Mouse (Mus musculus): Measurements from ENCODE around the gene Laptm4a.

The Laptm4a gene

GRCm38 (mm10) chr12:8921394-8922368 lies at the start of gene Laptm4a:
TSS of gene Laptm4a (plus strand) at chr12:8921664.
- DNase-seq (ENCODE audit: low spot score in 2 of 2): peak; percentile 97

DNA sequence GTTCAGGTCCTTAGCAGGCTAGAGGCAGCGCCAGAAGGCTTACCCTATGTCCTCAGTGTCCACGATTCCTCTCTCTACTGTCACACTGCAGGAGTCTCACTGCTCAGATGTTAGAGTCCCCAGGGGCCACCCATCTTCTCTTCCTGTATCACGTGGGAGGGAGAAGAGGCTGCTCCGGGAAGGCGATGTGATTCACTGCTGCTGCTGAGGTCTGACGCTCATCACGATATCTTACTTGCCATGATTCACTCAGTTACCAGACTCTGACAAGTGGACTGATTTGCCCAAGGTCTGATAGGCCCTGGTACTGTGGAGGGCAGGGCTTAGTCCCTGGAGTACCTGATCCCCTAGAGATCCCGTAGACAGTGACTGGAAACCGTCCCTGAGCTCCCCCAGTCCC lies 45.9 kb upstream of the Laptm4a start:
- no peak for DNase-seq (ENCODE audit: low spot score in 2 of 2)

GRCm38 (mm10) chr12:8876865-8877264 lies 44.6 kb upstream of the Laptm4a start:
- no peak for DNase-seq (ENCODE audit: low spot score in 2 of 2)

DNA sequence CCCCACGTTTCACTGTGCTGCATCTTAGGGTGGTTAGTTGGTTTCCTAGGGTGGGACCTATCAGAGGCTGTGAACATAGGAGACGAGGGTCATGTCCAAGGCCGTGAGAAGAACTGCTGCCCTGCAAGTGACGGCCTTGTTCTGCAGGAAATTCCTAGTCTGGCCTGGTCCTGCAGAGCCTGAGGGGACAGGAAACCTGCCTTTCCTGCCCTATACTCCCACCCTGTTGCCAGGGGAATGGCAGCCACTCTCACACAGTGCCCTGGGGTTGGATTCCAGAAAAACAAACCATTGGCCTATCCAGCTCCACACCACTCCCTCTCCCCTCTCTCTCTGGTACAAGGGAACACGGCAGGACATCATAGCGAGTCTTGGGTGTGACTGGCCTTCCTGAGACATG lies 44.1 kb upstream of the Laptm4a start:
- DNase-seq (ENCODE audit: low spot score in 2 of 2): no peak

GRCm38 (mm10) chr12:8878752-8879151 lies 42.7 kb upstream of the Laptm4a start:
- DNase-seq (ENCODE audit: low spot score in 2 of 2): no peak

DNA sequence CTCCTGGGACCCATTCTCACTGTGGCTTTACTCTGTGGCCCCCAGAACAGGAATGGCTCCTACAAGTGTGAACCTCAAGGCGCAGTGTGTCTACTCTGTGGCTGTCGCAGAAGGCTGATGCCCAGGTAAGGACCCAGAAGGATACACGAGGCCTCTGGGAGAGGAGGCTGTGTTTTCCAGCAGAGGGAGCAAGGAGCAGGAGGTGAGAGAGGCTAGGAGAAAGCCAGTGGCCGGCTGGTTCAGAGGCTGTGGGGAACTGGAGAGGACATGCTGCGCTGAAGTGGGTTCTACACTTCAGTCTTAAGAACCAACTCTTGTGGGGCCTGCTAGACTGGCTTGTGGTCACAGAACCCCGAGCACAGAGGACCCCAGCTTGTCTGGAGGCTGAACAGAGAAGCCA lies 42.1 kb upstream of the Laptm4a start:
- no peak for DNase-seq (ENCODE audit: low spot score in 2 of 2)

DNA sequence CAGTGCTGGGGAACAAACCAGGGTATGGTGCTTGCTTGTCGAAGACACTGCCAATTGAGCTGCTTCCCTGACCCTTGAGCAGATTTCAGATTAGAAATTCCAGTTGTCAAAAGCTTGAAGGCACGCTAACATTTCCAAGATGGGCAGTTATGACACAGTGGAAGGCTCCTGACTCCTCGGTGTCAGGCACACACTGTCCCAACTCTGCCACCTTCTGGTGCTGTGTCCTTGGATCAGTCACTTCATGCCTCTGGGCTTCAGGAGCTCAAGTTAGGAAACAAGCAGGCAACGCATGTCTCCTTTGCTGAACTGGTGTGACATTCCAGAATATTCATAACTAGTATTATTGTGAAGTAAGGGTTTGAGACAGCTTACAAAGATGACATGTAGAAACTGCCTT lies 39.7 kb upstream of the Laptm4a start:
- DNase-seq (ENCODE audit: low spot score in 2 of 2): no peak

DNA sequence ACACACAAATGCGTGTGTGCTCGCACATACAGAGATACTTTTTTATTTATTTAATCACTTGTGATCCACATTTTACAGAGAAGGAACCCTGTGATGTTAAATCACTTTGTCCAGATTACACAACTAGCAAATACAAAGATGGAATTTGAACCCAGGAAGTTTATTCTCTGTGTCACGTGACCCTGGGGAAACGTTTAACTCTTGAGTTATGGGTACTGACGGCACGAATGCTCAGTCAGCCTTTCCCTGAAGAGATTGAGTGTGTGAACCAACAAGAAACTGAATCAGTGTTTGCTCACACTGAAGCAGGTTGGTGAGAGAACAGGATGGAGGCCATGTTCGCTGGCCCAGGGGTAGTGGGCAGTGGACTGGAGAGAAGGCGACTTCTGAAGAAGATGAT lies 39.1 kb upstream of the Laptm4a start:
- DNase-seq (ENCODE audit: low spot score in 2 of 2): no peak

DNA sequence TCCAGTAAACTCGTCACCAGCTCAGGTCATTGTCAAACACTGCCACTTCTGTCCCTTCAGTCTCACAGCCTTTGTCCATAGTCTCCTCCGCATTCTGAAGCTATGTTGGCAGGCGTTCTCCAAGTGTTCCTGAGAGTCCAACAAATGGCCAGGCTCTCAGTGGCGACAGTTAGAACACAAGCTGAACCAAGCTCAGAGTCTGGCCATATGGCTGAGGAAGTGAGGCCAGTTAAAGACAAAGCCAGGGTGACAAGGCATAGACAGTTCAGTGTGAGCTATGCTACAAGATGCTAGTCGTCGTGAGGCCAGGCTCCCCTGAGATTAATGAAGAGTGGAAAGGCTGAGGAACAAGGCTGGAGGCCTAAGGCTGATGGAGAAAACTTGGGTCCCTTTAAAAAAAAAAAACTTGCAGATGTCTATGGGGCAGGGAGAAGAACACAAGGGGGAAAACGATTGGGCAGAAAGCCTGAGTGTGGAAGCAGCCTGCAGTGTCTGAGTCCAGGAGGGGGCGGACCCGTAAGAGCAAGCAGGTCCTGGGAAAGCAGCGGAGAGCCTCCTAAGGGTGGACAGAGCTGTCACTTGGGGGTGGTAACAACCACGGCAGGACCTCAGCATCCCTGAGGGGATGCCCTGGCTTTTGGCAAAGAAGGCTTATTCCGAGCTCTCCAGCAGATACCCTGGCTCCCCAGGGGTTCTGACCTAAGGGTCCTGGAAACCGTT lies 36.9 kb upstream of the Laptm4a start:
- DNase-seq (ENCODE audit: low spot score in 2 of 2): no peak

GRCm38 (mm10) chr12:8885146-8885543 lies 36.3 kb upstream of the Laptm4a start:
- DNase-seq (ENCODE audit: low spot score in 2 of 2): no peak

- DNase-seq (ENCODE audit: low spot score in 2 of 2): no peak
These were observed 35.5 kb upstream of the Laptm4a start for GRCm38 (mm10) chr12:8885950-8886349.

- no peak for DNase-seq (ENCODE audit: low spot score in 2 of 2)
These were observed 33.0 kb upstream of the Laptm4a start for GRCm38 (mm10) chr12:8888445-8888844.

DNA sequence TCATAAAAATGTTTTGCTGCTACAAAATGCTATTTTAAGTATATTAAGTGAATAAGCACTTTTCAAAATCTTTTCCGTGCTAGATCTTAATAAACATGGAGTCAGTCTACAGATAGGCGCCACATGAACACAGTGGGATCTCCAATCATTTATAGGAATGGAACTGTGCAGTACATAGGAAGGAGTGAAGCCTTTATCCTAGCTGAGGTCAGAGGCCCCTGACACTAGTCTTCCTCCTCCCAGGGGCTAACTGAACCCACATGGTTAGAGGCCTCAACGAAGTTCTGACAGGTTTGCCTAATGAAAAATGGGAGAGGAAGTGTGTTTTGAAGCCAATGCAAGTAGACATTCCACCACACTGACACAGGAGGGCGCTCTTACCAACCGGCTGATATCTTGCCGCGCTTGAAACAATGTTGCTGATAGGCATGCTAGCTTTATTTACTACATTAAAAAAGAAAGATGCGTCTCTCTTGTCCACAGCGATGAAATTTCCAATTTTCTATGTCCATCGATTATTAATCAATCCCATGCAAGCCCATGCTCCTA lies 32.3 kb upstream of the Laptm4a start:
- DNase-seq (ENCODE audit: low spot score in 2 of 2): peak; percentile 28 to 29

DNA sequence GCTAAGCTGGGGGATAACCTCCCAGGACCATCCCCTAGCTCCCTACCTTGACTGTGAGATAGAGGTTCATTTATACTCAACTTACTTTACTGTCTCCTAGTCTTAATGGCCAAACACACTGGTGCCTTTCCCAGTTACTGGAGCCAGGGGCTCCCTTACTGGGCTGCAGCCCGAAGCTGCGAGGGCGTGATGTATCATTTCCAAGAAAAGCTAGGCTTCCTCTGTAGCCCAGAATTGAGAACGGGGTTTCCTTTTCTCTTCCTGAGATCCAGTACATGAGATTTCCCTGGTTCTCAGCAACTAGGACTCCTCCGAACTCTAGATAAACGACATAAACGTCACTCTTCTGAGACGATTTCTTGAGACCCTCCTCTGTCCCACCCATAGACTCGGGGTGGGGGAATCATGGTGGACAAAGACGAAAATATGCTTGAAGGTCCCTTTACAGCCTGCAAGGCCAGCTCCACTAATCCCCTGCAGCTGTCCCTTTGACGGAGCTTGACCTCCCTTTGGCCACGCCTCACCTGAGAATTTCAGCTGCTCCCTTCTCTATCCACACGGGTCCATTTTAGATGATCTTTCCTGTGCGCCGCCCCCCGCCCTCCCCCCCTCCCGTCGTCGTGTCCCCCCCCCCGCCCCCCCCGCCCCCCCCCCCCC lies 28.5 kb upstream of the Laptm4a start:
- DNase-seq (ENCODE audit: low spot score in 2 of 2): peak in 1 of 2 experiments; percentile 10

- DNase-seq (ENCODE audit: low spot score in 2 of 2): no peak
These were observed 24.3 kb upstream of the Laptm4a start for GRCm38 (mm10) chr12:8897140-8897539.

DNA sequence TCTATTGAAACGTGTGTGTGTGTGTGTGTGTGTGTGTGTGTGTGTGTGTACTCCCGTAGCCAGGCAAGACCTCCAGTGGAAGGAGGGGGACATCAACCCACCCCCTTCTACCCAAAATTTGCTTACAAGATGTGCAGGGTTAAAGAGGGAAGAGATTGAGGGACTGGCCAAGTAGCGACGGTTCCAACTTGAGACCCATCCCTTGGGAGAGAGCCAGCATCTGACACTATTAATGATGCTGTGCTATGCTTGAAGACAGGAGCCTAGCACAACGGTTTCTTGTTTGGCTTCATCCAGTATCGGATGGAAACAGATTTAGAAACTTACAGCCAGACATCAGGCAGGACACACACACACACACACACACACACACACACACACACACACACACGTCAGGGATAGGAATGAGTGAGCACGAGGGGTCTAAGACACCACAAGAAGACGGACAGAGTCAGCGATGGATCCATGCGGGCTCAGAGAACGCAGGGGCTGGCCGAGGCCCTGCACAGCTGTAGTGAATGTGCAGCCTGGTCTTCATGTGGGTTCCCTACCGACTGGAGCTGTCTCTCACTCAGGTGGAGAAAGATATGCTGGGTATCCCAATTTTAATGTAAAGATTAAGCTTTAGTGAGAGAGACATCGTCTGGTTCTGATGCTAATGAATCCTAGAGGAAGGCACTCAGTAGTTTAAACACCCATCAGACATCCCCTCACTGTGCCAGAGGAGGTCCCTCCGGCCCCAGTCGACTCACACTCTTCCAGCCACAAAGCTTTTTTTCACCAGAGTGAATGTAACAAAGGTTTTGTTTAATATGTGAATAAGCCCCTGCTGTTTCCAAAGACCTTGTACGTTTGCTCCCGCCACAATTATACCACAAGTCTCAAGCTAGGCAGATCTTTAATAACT lies 22.3 kb upstream of the Laptm4a start:
- DNase-seq (ENCODE audit: low spot score in 2 of 2): no peak

DNA sequence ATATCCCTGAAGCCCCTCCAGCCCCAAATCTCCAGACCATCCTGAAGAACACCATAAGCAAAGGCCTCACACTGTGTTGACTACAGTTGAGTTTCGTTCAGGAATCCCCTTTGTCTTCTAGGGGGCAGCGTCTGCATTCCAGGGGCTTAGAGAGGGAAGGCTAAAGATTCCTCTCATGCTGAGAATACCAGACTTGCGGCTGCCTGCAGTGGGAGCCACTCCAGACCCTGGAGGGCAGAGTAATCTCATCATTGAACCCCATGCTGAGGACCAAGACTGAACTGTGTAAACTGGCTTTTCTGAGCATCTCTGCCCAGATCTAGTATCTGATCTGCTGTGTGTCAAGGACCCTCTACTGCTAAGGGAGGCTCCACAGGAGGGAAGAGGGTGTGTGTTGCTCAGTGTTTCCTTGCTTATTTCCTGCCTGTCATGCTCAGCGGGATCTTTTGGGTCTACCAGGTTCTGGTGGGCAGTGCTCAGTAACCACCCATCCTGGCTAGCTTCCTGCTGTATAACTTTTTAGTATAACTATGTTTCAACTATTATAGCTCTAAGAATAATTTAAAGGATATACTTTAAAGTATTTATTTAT lies 21.3 kb upstream of the Laptm4a start:
- DNase-seq (ENCODE audit: low spot score in 2 of 2): no peak

DNA sequence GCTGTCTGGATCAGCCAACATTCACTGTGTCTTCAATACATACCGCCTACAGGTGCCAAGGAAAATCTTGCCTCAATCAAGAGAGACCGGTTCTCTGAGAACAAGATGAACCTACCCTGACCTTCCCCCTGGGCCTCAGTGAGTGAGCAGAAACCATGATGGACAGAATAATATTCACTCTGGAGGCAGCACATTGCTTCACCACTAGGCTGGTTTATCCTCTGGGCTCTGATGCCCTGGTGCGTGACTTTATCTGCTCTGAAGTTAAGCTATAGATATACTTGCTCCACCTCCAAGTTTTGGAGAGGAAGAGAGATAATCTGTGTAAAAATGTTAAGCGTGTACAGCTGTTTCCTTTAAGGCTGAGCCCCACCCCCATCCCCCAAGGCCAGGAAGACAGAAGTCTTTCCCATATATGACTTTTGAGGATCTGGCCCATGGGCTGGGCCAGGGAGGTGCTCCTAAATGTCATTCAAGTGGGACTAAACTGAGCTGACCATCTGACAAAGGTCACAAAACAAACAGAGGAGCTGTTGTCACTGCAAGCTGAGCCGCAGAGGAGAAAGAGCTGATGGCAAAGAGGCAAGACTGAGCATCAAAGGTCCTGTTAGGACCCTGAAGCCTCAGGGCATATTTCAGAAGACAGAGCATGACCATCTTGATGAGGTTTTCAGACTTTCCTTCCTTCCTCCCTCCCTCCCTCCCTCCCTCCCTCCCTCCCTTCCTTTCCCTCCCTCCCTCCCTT lies 20.4 kb upstream of the Laptm4a start:
- DNase-seq (ENCODE audit: low spot score in 2 of 2): no peak

DNA sequence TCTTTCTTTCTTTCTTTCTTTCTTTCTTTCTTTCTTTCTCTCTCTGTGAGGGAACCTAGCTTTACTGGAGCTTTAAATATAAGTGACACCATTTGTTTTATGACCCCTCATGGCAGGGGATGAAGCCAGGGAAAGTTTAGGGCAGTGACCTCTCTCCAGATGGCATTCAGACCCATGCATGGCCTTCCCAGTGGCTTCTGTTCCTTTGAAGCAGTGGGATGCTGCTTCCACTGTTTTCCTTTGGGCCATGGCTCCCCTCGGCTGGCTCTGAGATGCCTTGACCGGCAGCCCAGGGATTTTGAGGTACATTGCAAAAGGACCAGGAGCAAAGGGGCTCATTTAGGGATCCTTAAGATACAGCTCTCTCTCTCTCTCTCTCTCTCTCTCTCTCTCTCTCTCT lies 19.5 kb upstream of the Laptm4a start:
- no peak for DNase-seq (ENCODE audit: low spot score in 2 of 2)

DNA sequence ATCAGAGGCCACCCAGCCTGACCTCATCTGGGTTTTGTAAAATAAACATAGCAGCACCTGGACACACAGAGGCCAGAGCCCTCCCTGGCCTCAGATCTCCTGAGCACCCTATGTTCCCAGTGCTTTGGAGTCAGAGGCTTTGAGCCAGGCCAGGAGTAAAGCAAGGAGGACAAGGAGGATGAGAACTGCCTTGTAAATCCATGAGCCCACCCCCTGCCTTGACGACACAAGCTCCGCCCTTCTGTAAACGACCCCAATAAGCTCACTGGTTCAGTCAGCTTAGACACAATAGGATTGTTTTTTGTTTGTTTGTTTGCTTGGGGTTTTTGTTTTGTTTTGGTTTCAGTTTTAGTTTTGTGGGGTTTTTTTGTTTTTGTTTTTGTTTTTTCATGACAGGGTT lies 19.0 kb upstream of the Laptm4a start:
- DNase-seq (ENCODE audit: low spot score in 2 of 2): no peak
